Mouse (Mus musculus) lung, embryonic 15.5 days (tissue): Measurements from ENCODE around the gene 9130409I23Rik. TPM values are rescaled to one million over a fixed set of nuclear protein-coding genes. Genes with fewer than 3 reads are reported as not detected.

ENCODE experiments used
- polyA plus RNA-seq: library from polyadenylated mRNA; unstranded; fragments of >200 nt; fragmentation: Nextera tagmentation; extraction: Ambion mirVana; gene quantifications from 2 replicates; pipeline ENCODE4 v1.2.1, GENCODE M21; 2015

Gene 9130409I23Rik
- polyA plus RNA-seq, 1 experiment from 2014 or later, result not detected

Other genes with a start within 250 kb of the 9130409I23Rik start
- gene H3f3a, start 237.3 kb upstream of the 9130409I23Rik start, polyA plus RNA-seq, result 2,468 and 2,584 TPM in 2 replicates
- 33.7 and 36.6 TPM in 2 replicates for gene Sde2, start 200.1 kb upstream of the 9130409I23Rik start, polyA plus RNA-seq
- gene Lefty2, start 158.1 kb upstream of the 9130409I23Rik start, polyA plus RNA-seq, result 0.17 TPM in 1 of 2 replicates, not detected in the other
- 89.9 and 90.0 TPM in 2 replicates for gene Pycr2, start 146.9 kb upstream of the 9130409I23Rik start, polyA plus RNA-seq
- gene Lefty1, start 116.2 kb upstream of the 9130409I23Rik start, polyA plus RNA-seq, result 1.2 and 1.7 TPM in 2 replicates
- gene Tmem63a, start 108.9 kb upstream of the 9130409I23Rik start, polyA plus RNA-seq, result 13.9 and 15.4 TPM in 2 replicates
- 6.3 and 7.2 TPM in 2 replicates for gene Ephx1, start 30.3 kb upstream of the 9130409I23Rik start, polyA plus RNA-seq
- gene Nvl, start 93.0 kb downstream of the 9130409I23Rik start, polyA plus RNA-seq, result 28.7 and 30.4 TPM in 2 replicates
- gene Cnih4, start 93.5 kb downstream of the 9130409I23Rik start, polyA plus RNA-seq, result 106 and 116 TPM in 2 replicates
- 27.5 and 30.6 TPM in 2 replicates for gene Wdr26, start 160.8 kb downstream of the 9130409I23Rik start, polyA plus RNA-seq